Mouse (Mus musculus) T-helper 2 cell (primary cell): Measurements from ENCODE around the gene Gm49339.
"Not testable (repeated sequence)": the region's sequence is repeated elsewhere in the genome, so short reads cannot be mapped to it uniquely, and the experiment has no call there.

Experiments used
- in situ Hi-C: fragments of 300-600 bp; cut with MboI, MseI; formaldehyde crosslinking; loops from one replicate; pipeline ENCODE4 v1.15.1; 2025; ENCODE audit warnings: high pct_unique_total_duplicates

Gm49339 gene

DNA sequence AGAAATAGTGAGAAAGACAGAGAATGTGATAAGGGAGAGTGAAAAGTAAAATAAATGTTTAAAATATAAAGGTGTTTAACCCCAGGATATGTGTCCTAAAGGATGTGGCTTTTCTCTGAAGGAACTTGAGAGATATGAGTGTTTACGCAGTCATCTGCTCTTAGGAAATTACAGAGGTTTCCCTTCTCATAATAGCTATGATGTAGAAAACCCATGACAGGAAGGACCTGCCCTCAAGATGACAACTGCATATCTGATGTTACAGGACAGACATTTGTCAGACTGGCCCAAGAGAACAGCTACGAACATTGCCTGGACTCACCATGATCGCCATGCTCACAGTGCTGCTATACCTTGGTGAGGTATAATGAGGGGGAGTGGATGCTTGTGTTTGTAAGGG is at the start of gene Gm49339, which contains the start of gene Lilr4b:
TSS of gene Gm49339 (plus strand) at position 216 of the 400 bp plus-strand sequence.
TSS of gene Lilr4b (plus strand) at position 236 of the 400 bp plus-strand sequence.
- in situ Hi-C loops, result not testable (repeated sequence)

DNA sequence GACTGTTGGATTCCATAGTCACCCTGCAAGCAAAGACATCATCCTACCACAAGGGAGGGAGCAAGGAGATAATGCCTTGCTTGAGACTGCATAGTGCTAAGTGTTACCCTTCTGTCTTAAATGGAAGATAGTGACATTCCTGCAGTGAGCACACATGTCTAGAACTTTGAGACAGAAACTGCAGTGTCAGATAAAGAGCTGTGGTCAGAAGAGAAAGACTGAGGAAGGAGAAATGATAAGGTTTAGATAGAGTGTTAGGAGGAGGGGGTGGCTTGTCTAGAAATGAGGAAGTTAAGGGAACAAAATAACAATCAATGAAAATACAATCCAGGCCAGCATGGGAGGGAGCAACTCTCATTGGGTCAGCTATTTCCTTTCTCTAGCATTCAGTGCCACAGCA is 47.5 kb upstream of the Gm49339 start:
- in situ Hi-C loops, result no loop called here

- in situ Hi-C loops, result no loop called here
Observed at GRCm38 (mm10) chr10:51435684-51436083, 44.7 kb upstream of the Gm49339 start.

DNA sequence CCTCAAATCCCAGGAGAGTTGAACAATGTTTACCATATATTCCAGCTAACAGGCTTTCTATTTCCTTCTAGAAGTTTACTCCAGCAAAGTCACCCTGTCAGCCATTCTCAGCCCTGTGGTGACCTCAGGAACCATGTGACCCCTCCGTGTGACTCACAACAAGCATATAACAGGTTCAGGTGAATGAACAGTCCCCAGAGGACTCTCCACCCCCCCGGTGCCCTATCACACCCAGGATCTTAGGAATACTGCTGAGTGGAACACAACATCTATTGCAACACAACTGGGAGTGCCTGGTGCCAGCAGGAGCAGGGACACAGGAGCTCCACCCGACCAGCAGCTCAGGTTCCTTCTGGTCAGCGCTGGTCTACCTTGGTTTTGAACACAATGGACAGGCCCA is 28.8 kb upstream of the Gm49339 start:
- in situ Hi-C loops, result no loop called here

GRCm38 (mm10) chr10:51453616-51454298 is 26.7 kb upstream of the Gm49339 start:
- in situ Hi-C loops, result no loop called here

DNA sequence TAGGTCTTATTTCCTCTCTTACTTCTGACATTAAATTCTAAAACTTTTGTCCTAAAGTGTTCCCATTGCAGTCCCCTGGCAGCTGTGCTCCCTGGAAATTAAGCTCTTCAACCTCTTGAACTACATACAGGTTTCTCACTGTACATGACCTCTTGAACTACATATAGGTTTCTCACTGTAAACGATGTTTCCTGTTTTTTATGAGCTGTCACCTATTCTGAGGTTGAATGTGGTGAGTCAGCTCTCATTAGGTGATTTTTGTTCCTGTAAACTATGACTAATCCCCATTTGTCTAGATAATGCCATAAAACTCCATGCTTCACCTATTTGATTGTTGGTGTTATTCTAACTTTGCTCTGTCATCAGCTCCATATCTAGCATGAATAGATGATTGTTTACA is 26.0 kb upstream of the Gm49339 start:
- in situ Hi-C loops, result no loop called here

DNA sequence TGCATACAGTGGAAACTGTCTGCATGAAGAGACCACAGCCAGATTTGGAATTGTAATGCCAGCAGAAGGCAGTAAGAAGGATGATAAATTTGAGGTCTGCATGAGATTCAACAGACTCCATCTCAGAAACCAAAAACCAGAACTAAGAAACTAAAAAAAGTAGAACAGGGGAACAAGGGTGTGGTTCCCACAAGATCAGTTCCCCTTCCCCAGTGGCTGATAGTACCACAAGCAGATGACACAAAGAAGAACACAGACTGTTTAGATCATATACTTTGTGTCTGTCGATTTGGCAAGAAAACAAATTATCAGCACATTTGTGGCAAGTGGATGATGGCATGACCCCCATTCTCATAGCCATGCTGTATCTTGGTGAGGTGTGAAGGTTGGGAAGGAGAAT is 24.6 kb upstream of the Gm49339 start:
- in situ Hi-C loops, result no loop called here

- in situ Hi-C loops, result no loop called here
Observed at GRCm38 (mm10) chr10:51456369-51456768, 24.0 kb upstream of the Gm49339 start.

GRCm38 (mm10) chr10:51463800-51464199 is 16.6 kb upstream of the Gm49339 start:
- in situ Hi-C loops, result not testable (repeated sequence)

GRCm38 (mm10) chr10:51490691-51491090 is 10.3 kb downstream of the Gm49339 start, which contains the start of gene Lilrb4a:
Lilrb4a (plus strand) TSS chr10:51490956.
- in situ Hi-C loops, result not testable (repeated sequence)

- in situ Hi-C loops, result loop anchor here (10.0 kb wide), 1 partner anchor 1545 kb away; no protein-coding TSS in a partner anchor
Observed at GRCm38 (mm10) chr10:51520021-51520420, 39.6 kb downstream of the Gm49339 start.

- in situ Hi-C loops, result loop anchor here (10.0 kb wide), 1 partner anchor 1543 kb away; no protein-coding TSS in a partner anchor
Observed at GRCm38 (mm10) chr10:51521453-51521852, 41.0 kb downstream of the Gm49339 start.

DNA sequence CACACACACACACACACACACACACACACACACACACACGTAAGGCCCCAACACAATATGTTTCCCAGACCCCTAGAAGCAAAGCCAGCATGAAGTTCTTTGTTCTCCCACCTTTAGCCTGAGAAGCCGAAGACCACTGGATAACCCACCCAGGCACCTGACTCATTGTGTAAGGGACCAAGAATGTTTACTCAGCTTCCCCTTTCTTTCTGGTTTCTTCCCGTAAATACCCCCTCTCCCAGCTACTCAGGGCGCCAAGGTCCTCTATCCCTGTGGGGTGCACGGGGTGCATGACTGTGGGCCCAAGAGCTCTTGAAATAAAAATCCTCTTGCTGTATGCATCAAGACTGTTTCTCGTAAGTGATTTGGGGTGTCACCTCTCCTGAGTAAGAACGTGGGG is 45.7 kb downstream of the Gm49339 start:
- in situ Hi-C loops, result loop anchor here (10.0 kb wide), 1 partner anchor 1539 kb away; no protein-coding TSS in a partner anchor

DNA sequence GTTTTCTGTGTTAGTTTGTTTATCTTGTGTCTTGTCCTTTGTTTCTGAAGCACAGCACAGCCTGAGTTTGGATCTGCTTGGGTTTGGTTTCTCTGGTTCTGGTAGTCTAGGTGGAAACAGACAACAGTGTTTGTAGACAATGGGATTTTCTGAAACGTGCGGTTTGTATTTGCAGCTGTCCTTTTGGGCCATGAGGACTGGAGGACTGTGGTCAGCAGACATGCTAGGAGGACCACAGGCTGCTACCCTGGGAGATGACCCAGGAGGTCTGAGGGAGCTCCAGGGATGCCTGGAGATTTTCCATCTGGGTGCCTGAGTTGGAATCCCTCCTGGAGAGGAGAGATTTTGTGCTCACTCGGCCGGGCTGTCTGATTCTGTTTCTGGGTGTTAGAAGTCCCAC is 46.2 kb downstream of the Gm49339 start:
- in situ Hi-C loops, result loop anchor here (10.0 kb wide), 1 partner anchor 1538 kb away; no protein-coding TSS in a partner anchor

DNA sequence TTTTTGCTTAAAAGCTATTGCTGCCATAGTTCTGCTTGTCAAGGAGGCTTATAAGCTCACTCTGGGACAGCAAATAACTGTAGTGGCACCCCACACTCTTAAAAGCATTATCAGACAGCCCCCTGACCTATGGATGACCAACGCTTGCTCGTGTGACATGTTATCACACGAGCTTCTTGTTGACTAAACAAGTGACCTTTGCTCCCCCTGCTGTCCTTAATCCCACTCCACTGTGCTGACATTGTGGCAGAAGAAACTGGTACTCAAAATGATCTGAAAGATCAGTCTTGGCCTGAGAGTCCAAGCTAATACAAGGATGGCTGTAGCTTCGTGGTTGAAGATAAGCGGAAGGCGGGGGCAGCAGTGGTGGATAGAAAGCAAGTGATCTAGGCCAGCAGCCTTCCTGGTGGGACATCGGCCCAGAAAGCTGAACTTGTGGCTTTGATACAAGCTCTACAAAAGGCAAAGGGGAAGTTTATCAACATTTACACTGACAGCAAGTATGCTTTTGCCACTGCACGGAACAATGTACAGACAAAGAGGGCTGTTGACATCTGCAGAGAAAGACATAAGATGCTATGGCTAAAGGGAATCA is 48.5 kb downstream of the Gm49339 start:
- in situ Hi-C loops, result loop anchor here (10.0 kb wide), 1 partner anchor 1536 kb away; no protein-coding TSS in a partner anchor

DNA sequence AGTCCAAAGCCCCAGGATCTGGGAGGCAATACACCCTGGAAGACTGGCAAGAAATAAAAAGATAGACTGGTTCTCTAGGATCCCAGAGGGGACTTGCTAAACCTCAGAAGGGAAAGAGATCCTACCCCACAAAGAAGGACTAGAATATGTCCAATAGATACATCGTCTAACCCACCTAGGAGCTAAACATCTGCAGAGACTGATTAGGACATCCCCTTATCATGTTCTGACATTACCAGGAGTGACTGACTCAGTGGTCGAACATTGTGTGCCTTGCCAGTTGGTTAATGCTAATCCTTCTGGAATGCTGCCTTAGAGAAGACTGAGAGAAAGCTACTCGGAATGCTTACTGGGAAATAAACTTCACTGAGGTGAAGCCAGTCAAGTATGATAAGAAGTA is 49.1 kb downstream of the Gm49339 start:
- in situ Hi-C loops, result loop anchor here (10.0 kb wide), 1 partner anchor 1535 kb away; no protein-coding TSS in a partner anchor

- in situ Hi-C loops, result no loop called here
Observed at GRCm38 (mm10) chr10:51530813-51531212, 50.4 kb downstream of the Gm49339 start.
